Mouse (Mus musculus) retina, postnatal 1 day (tissue): Measurements from ENCODE around the gene Cyp8b1.
A peak's percentile ranks its signal among the peaks of the same experiment; 100 is the strongest.

Source experiments
- DNase-seq: peaks from one replicate; pipeline ENCODE4 v3.0.0-alpha.2; 2012

Gene Cyp8b1

GRCm38 (mm10) chr9:121914226-121914757 is 1.8 kb downstream of the Cyp8b1 start:
- DNase-seq: no peak

DNA sequence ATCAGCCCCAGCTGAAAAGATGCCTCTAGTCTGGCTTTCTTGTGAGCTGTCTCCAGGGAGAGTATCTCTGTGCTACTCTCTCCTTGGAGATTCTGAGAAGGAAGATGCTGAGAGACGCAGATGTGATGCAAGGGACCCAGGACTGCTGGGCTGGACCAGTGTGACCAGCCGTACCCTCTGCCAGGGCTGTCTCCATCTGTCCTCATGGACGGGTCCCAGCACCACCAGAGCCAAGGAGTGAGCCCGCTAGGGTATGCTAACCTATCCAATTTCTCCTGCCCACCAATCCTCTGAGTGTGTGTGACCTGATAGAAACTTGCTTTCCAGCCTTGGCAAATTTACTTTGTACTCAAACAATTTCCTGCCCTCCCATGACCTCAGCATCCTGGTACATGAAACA is 3.3 kb downstream of the Cyp8b1 start:
- DNase-seq: no peak

DNA sequence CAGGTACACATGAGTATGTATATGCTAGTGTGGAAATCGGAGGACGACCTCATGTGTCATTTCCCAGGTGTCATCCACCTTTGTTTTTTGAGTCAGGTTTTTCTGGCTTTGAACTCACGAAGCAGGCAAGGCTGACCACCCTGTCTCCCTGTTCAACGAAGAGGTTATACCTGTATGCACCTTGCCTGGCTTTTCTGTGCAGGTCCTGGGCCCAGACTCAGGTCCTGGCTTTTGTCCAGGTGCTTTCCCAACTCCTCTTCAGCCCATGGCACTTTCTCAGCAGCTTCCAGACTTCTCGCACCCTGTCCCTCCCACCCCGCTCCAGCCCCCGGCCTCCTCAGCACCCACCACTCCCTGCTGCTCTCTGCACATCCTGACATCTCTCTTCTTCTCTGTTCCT is 4.9 kb downstream of the Cyp8b1 start:
- no peak for DNase-seq

GRCm38 (mm10) chr9:121909635-121910034 is 6.5 kb downstream of the Cyp8b1 start:
- no peak for DNase-seq

GRCm38 (mm10) chr9:121908321-121908720 is 7.8 kb downstream of the Cyp8b1 start:
- no peak for DNase-seq

- DNase-seq: no peak
Measured at GRCm38 (mm10) chr9:121907356-121908070, 8.6 kb downstream of the Cyp8b1 start.

GRCm38 (mm10) chr9:121906456-121906855 is 9.6 kb downstream of the Cyp8b1 start:
- DNase-seq: no peak

DNA sequence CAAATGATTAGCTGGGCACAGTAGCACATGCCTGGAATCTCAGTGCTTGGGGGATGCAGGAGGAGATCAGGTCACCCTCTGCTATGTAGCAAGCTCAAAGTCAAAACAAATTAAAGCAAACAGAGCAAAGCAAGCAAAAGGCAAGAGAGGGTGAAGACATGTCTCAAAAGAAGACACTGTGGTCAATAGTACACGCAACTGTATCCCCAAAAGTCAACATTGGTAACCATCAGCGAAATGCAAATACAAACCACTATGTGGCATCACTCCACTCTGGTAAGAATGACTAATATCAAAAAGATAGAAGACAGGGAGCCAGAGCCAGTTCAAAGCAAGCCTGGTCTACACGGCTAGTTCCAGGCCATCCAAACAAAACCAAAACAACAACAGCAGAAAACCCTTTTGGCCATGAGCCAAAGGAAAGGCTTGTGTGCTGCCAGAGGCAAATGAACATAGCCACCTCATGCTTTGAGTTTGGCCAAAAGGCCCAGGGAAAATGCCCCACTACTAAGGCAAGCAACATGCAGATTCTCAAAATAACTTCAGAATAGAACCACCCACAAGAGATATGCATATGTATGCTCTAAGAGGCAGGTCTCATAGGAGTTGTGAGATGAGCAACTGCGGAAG is 10.4 kb downstream of the Cyp8b1 start:
- DNase-seq: no peak

DNA sequence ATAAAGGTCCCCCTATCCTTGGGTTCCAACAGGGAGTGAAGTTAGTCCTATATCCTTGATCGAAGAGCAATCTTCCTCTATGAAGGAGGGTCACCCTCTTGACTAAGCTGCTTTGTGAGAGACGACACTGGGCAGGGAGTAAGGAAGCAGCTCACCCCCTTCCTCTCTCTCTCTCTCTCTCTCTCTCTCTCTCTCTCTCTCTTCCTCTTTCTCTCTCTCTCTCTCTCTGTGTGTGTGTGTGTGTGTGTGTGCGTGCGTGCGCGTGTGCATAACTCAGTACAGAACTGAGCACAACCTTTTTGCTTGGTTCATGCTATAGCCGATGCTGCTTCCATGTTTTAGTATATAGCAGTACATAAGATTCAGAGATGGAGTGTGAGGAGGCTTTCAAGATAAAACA is 11.2 kb downstream of the Cyp8b1 start:
- no peak for DNase-seq

- no peak for DNase-seq
Measured at GRCm38 (mm10) chr9:121904319-121904718, 11.8 kb downstream of the Cyp8b1 start.

DNA sequence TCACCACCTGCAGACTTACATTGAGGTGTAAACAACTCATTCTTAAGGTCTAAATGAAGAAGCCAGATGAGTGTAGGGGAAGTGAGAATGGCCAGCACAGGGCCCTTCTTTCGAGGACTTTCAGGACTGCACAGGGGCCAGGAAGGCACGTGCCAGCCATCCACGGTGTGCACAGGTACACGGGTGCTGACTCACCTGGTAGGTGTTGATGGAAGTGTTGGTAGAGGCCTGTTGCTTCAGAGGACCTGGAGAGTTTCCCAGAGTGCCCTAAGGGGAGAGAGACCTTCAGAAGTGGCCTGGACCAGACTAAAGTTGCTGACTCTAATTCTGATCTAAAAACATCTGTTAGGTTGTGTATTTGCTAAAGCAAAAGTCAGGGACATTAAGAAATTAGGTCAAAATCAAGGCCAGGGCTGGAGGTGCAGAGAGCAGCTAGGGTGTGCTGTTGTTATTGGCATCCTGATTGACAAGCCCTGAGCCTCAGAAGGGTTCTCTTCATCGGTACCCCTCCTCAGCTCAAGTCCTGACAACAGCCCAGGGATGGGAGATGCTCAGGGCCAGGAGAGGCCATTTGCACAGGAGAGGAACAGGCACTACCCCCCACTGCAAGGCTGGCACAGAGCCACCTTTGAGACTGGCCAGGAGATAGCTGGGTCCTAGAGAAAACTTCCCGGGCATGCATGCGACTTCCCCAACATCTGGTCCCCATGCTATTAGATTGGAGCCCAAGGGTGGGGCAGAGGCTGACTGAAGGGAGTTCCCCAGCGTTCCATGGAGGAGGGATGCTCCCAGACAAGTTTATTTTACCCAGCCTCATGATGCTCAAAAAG is 12.4 kb downstream of the Cyp8b1 start:
- DNase-seq: no peak

GRCm38 (mm10) chr9:121901710-121902700 is 14.1 kb downstream of the Cyp8b1 start:
- DNase-seq: no peak

GRCm38 (mm10) chr9:121900282-121900855 is 15.7 kb downstream of the Cyp8b1 start:
- no peak for DNase-seq

GRCm38 (mm10) chr9:121899306-121899705 is 16.8 kb downstream of the Cyp8b1 start:
- no peak for DNase-seq

DNA sequence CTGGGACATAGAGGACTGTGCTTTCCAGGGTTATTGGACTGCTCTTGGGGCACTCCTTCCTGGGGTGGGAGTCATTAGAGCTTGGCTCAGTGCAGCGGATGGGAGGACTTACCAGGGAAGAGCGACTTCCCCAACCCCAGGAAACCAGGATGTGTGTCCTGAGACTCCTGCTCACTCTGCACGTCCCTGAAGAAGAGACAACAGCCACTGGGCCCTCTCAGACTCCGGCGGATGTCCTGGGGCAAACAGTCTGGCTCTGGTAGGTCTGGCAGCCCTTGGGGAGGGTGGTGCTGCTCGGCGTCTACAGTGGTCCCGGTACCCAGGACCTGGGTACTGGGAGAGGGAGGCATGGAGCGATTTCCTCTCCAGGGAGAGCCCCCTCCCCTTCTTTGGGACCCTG is 17.9 kb downstream of the Cyp8b1 start, which contains the start of gene Ackr2:
Gene Ackr2, plus strand, starts transcription at position 111 of the 400 bp plus-strand sequence.
- DNase-seq: no peak

GRCm38 (mm10) chr9:121896820-121897219 is 19.3 kb downstream of the Cyp8b1 start:
- DNase-seq: no peak

DNA sequence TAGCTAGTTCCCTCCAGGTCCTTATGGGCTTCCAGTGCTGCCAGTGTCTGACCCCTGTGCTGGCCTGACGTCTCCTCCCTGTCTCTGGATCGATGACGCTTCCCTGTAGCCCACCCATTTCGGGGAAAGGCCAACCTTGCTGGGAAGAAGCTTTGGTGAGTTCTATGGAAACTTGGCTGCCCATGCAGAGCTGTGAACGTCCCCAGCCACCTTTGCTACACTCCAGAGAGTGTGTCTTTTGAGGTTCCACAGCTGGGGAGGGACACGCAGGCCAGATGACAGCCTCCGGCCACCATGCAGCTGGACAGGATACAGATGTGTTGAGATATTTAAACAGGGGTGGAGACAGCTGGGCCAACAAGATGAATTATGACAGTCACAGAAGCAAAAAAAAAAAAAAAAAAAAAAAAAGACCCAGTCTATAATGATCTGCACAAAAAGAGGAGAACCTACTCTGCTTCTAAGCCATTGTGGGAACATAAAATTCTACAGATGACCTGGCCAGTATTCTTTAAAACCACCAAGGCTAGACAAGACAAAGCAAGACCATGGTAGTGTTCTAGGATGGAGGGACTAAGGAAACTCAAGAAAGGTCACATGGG is 20.6 kb downstream of the Cyp8b1 start:
- DNase-seq: no peak

- DNase-seq: no peak
Measured at GRCm38 (mm10) chr9:121894447-121894846, 21.7 kb downstream of the Cyp8b1 start.

DNA sequence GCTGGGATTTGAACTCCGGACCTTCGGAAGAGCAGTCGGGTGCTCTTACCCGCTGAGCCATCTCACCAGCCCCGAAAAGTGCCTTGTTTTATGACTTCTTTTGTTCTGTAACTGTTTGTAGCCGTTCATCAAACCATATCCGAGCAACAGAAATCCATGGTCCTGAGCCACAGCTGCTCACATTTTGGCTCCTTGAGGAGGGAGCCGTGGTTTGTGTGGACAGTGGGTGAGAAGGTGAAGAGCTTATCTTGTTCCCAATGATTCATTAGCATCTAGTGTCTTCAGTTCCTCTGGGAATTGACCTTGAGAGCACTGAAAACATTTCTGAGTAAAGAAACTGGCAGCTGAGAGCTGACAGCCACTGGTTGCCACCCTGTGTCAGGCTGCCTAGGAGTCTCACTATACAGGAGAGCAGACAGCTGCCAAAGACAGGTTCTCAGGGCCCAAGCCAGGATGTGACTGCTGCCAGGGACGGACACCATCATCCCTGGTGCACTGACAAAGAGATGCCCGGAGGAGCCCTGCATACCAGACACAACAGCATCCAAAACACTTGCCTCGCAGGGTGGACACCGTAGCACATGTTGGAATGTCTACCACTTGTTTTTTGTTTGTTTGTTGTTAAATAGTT is 23.9 kb downstream of the Cyp8b1 start:
- no peak for DNase-seq

DNA sequence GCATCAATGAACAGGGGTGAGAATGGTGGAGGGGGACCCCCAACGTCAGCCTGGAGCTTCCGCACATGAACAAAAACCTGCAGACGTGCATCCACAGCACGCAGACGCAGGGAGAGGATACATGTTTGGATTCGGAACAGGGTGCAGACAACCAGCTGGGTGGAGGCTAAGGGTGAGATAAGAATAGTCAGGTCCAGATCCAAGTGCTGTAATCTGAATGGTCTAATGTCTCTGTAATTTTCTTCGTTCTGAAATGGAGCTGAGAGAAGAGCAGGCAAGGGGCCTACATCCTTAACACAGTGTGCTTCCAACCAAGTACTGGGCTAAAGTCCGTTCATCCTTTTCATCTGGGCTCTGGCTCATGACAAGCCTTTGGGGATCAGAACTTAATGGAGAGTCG is 24.8 kb downstream of the Cyp8b1 start:
- DNase-seq: no peak

DNA sequence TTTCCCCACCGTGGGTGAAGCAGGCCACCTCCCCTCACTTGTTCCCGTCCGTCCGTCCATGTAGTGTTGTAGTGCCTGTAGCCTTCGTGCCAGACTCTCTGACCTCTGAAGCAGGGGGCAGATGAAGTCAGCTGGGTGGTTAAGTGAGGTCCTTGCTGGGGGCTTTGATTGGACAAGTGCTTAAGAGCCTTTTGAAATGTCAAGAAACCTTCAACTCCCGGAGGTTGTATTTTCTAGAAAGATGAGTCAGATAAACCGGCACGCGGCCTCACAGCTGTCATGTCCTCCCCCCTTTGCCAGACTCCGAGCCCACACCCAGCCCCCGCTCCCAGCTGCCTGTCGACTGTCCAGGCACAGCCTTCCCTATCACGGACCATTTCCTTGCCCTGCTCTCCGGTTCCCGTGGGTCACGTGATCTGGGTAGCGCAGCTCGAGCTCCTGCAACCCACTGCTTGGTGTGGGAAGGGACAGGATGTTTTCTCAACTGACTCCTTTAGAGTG is 25.6 kb downstream of the Cyp8b1 start:
- peak; percentile 60 for DNase-seq
